Mouse (Mus musculus): ENCODE data around the gene Pcif1.

The Pcif1 gene

DNA sequence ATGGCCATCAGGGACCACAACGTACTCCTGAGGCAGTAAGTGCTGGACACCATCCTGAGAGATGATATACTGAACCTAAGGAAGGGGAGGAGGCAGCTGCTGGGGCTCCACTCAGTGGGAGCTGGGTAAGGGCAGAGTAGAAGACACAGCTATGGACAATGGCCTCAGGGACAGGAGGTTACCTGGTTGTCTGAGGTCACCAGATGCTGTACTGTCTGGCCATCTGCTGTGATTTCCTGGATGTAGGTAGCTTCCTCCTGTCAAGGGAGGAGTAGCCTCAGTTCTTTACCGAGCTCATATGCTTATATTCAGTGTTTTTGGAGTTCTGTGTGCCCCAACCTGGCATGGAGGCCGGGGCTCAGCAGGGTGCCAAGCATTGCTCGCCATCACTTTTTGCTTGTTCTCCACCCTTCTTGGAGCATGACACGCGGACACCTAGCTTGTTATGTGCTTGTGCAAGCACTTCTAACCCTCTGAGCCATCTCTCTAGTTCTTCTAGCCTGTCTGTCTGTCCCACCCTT, 13.7 kb downstream of the Pcif1 start:
- DNase-seq (ENCODE audit: low spot score in 2 of 2) = no peak

DNA sequence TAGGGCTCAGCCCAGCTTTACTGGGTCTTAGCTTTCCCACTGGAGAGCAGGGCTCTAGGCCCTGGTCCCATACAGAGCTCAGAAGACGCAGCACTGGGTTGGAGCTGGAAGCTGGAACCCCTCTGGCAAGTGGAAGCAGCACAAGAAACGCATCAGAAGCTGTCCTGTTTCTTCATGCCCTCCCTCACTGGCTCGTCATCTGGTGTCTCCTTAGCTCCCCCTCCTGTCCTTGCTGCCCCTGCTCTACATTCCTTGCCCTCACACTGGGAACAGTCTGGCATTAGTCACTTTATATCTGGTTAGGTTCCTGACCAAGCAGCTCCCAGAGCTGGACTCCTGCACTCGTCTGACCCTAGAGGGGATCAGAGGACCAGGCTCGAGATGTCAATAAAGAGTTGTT, 14.9 kb downstream of the Pcif1 start:
- no peak for DNase-seq (ENCODE audit: low spot score in 2 of 2)

DNA sequence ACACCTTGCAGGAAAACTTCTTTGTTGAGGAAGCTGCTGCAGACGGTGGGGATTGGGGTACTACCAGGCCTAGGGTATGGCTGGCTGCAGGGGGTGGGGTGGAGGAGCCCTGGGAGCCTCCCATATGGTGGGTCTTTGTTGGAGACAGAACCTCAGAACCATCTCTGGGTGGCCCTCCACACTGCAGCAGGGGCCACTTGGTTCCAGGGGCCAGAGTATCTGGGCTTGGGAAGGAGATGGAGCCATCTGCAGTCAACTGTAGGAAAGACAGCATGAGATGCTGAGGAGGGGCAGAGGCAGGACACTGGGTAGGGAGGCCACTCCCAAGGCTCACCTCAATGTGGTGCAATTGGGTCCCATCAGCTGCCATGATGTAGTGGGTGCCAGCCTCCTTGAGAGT, 15.5 kb downstream of the Pcif1 start:
- no peak for DNase-seq (ENCODE audit: low spot score in 2 of 2)

DNA sequence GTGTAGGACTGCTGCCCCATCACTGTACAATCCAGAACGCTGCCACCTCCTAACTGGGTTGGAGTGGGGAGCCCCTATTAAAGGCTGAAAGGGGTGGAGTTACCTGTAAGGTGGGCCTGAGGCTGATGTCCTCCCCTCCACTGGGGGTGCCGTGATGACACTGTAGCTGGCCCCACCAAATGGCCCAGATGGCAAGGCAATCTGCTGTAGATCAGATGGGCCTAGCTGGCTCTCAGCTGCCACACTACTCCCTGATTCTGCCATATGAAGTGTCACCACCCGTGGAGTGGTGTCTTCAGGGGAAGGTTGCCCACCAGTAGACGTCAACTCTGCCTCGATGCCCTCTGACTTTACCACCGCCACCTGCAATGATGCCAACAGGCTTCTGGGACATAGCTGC, 16.8 kb downstream of the Pcif1 start:
- DNase-seq (ENCODE audit: low spot score in 2 of 2) = no peak

DNA sequence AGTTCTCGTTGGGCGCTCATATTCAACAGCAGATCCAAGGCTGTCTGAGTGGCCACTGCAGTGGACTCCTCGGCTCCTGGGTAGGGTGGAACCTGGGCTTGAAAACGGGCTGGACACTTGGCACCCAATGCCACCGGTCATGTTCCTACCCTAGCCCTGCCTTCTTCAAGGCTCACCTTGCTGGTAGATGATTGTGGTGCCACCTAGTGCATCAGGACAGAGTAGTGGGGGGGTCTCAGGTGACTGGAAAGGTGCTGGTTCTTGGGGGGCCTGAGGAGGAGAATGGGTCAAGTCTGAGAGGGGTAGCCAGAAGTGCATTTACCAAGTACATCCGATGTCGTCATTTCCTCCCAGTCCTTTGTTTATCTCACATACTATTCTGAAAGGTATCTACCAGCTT, 18.9 kb downstream of the Pcif1 start:
- no peak for DNase-seq (ENCODE audit: low spot score in 2 of 2)

DNA sequence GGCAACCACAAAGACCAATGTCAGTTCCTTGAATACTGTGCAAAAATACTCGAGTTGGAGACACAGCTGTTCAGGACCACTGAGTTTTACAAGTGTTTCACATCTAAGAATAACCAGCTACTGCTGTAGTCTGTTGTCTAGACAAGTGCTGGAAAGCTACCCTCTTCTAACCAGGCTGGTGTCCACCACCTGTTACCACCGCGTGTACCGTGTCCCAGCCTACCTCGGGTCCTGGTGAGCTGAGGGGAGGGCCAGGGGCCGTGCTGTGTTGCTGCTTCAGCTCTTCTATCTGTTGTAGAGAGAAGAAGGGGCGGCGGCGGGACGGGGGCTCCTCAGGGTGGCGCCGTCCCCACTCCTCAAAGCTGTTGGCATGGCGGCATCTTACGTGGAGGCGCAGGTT, 19.9 kb downstream of the Pcif1 start:
- DNase-seq (ENCODE audit: low spot score in 2 of 2) = no peak

DNA sequence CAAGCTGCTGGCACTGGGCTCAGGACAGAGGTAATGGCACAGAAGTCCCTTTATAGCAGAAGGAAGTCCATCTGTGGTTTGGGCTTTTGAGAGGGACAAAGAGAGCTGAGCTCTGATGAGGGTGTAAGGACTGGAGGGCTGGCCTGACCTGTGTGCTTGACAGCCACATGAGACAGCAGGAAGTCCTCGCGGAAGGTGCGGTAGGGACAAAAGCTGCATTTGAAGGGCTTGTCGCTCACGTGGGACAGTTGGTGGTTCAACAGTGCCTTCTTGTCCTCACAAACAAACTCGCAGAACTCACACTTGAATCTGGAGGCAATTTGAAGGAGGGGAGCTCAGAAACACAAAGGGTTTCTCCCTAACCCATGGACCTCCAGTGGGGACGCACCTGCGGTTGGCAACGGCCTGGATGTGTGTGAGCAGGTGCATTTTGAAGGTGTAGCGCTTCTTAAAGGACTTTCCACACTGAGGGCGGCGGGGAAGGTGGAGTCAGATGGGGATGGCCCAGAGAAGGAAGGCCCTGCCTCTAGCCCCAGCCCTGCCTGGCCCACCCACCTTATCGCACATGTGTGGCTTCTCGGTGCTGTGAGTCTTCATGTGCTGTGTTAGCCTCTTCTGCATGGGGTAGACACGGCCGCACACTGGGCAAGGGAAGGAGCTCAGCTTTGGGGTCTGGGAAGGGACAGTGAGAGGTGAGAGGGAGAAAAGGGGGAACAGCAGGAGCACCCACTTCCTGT, 20.8 kb downstream of the Pcif1 start:
- DNase-seq (ENCODE audit: low spot score in 2 of 2) = no peak

DNA sequence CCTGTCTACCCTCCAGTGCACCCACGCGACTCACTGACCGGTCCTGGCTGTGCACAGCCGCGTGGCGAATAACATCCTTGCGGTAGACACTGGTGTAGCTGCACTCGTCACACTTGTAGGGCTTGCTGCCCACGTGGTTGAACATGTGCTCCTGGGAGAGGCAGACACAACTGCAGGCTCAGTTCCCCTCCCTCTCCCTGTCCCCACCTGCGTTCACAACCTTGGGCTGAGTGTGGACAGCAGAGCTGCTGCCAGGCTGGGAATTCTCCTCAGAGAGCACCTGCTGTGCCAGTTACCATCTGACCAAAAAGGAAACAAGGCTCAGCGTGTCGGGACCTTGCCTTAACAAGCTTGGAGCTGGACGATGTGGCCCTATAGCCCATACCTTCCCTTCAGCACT, 22.3 kb downstream of the Pcif1 start:
- DNase-seq (ENCODE audit: low spot score in 2 of 2) = no peak

DNA sequence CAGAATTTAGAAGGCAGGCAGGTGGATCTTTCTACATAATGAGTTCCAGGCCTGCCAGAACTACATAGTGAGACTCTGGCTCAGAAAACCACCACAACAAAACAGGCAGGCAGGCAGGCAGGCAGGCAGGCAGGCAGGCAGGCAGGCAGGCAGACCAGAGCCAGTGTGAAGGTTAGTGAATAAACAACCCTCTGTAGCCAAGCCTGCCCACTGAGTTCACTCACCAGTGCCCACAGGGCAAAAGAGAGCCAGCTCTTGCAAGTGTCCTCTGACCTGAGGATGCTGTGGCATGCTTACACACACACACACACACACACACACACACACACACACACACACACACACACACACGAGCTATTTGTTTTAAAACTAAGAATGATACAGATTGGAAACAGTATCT, 24.4 kb downstream of the Pcif1 start:
- DNase-seq (ENCODE audit: low spot score in 2 of 2) = no peak

DNA sequence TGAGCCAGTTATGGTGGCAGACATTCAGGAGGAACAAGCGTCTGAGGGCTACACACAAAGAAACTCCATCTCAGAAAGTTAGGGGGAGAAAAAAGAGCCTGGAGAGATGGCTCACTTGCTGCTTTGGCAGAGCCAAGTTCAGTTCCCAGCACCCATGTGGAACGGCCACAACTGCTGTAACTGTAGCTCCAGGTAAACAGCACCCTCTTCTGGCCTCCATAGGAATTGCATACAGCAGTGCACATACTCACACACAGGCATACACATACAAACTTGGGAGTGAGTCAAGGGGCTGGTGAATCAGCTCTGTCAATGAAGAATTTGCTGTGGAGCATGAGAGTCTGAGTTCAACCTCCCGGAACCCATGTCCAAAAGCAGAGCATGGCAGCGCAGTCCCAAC, 27.0 kb downstream of the Pcif1 start:
- DNase-seq (ENCODE audit: low spot score in 2 of 2) = no peak

DNA sequence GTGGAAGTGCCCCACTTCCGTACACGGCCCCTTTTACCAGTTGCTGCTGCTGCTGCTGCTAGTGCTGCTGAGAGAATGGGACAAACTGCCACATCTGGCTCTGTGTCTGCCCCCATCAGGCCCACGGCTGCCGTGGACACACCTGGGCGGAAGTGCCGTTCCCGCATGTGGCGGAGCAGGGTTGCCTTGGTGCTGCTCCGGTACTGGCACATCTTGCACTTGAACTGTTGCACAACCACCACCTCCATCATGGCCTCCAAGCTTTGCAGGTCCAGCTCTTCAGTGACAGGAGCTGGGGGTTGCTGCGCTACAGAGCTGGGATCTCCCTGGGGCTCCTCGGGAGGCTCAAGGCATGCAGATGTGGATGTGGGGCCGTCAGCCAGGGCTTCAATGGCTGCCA, 28.4 kb downstream of the Pcif1 start:
- no peak for DNase-seq (ENCODE audit: low spot score in 2 of 2)

DNA sequence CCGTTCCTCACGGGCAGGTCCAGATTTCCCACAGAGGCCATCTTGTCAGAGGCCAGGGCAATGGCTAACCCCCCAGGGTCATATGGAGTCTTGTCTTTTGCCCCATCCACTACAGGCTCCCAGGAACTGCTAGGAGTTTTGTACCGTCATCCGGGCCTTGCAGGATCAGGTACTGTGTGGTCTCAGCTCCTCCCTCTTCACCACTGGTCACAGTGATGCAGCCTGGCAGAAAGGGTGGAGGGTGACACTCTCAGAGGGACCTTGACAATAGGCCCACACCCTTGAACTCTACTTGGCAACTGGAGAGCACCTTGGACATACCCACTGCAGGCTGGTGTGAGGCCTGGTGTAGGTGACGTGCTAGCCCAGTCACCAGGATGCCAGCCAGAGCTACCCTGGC, 28.9 kb downstream of the Pcif1 start:
- DNase-seq (ENCODE audit: low spot score in 2 of 2) = no peak

DNA sequence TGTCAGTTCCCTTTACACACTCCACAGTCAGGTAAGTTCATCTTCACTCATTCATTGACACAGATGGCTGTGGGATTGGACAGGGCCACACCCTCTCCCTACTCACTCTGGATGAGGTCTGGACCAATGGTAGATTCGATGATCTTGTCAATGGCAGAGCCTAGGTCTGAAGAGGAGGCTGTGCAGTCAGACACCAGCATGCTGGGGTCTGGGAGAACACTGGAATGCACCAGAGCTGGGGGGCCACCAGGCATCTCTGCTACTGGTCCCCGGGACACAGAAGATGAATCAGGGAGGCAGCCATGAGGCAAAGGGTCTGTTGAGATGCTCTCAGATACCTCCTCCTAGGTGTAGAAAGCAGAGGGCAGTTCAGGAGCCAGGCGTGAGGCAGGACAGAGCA, 30.0 kb downstream of the Pcif1 start:
- no peak for DNase-seq (ENCODE audit: low spot score in 2 of 2)

DNA sequence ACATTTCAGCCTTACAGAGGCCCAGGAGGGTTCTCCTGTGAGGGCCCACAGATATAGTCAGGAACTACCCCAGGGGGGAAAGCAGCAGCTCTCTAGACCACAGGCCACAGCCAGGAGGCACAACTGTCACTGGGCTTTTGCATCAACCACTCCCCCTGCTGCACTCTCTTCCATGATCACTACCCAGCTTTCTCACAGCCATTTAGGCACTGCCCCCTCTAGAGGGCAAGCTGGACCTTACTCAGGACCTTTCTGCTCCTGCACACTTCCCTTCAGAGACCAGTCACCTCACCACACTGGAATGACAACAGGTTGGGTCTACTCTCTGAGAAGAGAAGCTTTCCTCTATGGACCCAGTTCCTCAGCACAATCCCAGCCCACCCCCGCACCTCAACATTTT, 30.4 kb downstream of the Pcif1 start:
- DNase-seq (ENCODE audit: low spot score in 2 of 2) = no peak

DNA sequence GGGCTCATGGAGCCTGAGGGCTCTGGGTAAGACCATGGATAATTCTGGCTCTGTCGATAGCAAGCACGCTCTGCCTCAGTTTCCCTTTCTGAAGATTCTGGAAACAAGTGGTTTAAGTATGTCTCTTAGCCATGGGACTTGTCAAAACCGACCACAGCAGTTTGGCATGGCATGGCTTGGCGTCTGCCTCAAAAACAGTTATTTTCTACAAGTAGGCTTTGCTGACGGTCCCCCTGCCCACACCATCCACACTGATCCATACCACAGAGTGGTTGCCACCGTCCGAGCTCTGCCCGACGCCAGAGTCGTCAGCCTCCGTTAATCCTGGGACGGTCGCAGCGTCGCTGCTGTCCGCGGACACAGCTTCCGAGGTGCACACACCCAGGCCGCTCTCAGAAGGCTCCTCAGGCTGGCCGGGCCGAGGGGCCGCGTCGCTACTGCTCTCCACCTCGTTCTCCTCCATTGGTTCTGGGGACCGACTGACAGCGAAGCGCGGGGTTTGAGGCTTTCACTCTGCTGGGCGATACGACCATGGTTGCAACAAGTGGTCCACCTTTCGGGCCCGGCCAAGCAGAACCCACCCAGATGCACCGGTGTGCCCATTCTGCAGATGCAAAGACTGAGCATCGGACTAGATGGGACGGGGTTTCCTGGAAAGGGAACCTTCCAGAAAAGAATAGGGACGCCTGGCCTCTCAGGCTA, 31.4 kb downstream of the Pcif1 start:
- peak in 1 of 2 experiments; percentile 26 for DNase-seq (ENCODE audit: low spot score in 2 of 2)

DNA sequence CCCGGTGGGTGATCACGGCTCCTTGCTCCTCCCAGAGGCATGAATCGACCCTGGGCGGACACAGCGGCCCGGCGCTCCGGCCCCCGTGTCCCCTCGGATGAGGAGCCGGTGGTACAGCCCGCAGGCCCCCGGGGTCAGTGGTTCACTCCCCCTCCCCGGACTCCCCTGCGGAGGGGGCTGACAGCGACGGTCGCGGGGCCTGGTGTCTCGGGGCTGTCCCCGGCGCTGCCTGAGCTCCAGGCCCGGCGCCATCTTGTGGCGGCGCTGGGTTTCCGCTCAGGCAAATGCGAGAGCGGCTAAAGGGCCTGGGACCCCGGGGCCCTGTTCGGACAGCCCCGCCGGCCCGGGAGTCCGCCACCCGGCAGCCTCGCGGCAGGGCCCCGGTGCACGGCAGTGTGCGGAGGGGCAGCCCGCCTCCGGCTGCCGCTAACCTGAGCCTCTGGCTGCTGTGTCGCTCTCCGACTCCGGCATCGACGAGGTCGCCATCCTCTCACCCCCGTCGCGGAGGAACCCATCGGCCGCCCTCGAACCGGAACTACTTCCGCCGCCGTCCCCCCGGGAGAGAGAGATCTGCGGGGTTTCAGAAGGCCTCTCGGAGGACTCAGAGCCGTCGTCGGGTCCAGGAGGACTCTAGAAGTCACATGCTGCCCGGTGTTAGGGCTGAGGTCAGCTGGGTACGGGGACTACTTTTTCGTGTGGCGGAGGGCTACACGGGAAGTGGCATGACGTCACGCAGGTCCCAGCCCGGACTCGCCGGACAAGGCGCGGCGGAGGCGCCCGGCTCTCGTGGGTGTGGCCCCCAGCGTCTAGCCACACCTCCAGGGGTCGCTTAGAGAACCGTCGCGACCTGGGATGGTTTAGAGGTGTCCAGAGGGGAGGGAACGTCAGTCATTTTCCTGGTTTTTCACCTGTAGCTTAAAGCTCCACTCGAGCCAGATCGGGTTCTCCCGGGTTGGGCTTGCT, 32.3 kb downstream of the Pcif1 start, which contains the start of gene Zfp335:
Gene Zfp335 (minus strand): TSS at position 672 of the 963 bp plus-strand sequence.
- peak; percentile 70 to 91 for DNase-seq (ENCODE audit: low spot score in 2 of 2)

DNA sequence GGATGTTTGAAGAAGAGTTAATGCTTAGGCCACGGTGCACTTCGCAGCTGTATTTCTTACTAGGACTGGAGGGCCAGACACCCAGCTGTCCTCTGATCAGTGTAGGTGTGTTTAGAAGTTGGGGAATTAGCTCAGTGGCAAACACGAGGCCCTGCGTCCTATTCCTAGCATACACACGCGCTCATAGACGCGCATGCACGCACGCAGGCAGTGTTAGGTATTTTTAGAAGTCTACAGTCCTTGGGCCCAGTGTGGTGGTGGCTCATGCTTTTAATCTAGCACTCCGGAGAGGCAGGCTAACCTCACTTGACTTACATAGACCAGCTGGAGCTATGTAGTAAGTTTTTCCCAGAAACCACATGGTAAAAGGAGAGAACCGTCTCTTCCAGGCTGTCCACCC, 33.0 kb downstream of the Pcif1 start:
- DNase-seq (ENCODE audit: low spot score in 2 of 2) = peak; percentile 67 to 76

DNA sequence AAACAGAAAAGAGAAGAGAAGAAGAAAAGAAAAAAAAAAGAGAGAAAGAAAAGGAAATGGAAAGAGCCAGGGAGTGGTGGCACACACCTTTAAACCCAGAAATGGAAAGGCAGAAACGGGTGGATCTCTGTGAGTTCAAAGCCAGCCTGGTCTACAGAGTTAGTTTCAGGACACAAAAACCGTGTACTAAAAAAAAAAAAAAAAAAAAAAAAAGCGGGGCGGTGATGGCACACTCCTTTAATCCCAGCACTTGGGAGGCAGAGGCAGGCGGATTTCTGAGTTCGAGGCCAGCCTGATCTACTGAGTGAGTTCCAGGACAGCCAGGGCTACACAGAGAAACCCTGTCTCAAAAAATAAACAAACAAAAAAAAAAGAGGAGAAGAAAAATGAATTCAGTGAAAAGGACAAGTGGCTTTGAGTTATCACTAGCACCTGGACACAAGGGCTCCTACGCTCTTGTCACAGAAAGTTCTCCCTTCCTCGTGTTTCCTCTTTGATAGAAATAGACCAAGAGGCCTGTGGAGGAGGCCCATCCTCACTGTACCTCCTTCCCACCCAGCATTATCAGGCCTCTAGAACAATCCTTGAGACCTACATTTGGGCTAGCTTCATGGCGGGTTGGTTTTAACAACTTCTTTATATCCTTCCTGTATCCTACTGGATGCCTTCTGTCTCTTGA, 33.8 kb downstream of the Pcif1 start:
- DNase-seq (ENCODE audit: low spot score in 2 of 2) = no peak

DNA sequence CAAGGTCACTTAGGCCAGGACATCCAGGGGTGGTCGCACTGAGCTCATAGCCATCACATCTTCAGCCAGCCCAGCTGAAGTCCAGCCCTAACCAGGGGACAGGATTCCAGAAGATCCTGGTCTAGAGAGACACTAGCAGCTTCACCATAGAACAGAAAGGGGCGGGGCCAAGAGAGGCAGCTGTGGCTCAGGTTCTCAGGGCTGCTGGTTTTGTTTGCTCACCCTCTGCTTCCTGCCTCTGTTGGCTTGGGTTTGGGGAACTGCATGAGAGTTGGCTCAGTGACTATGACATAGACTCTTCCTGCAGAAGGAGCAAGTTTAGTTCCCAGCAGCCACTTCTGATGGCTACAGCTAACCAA, 34.3 kb downstream of the Pcif1 start:
- no peak for DNase-seq (ENCODE audit: low spot score in 2 of 2)

DNA sequence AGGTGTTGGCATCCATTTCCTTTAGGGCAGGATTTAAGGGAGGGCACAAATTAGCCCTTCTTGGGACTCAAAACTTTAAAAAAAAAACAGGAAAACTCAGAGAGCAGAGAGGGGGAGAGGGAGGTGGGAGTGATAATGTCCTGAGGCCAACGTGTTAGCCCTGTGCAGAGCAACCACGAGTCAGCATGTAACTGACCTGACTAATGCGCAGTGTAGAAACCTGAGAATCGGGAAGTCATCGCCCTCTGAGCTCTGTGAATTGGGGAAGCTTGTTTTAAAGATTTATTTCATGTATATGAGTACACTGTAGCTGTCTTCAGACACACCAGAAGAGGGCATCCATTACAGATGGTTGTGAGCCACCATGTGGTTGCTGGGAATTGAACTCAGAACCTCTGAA, 37.7 kb downstream of the Pcif1 start:
- no peak for DNase-seq (ENCODE audit: low spot score in 2 of 2)

DNA sequence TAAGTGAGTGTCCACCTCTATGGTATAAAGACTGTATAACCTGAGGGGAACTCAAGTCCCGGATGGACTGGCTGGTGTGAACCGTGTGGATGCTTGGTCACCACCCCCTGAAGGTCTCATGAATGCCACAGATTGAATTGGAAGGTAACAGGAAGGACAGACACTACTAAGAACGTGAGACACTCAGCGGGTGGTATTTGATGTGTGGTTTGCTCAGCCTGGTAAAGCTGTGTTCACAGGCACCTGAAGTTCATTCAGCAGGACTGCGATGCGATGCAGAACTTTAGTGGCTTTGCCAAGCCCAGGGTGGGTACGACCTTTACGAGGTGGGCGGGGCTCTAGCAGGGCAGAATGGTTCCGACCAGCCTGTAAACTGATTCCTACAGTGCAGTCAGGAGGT, 38.3 kb downstream of the Pcif1 start:
- no peak for DNase-seq (ENCODE audit: low spot score in 2 of 2)

DNA sequence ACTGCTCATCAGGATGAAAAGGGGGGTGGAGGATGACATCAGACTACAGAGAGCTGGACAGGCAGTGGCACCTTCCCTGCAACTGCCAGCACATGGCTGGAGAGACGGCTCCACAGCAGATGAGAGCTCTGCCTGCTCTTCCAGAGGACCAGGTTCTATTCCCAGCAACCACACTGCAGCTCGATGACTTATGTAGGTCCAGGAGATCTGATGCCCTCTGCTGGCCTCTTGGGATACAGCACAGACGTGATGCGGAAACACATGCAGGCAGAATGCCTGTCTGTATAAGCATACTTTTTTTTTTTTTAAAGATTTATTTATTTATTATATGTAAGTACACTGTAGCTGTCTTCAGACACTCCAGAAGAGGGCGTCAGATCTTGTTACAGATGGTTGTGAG, 39.2 kb downstream of the Pcif1 start:
- DNase-seq (ENCODE audit: low spot score in 2 of 2) = no peak
